Mouse (Mus musculus) CH12.LX (cell line): ENCODE results near the gene Ube2h. TPM values are rescaled to one million over a fixed set of nuclear protein-coding genes. Genes with fewer than 3 reads are reported as not detected.

Experiments used
- DNase-seq: peaks from one replicate; pipeline ENCODE4 v3.0.0-alpha.2; 2013; ENCODE audit errors: extremely low read depth
- H3K27ac ChIP-seq: 2 replicates; pipeline ENCODE4 v1.5.1; 2012; ENCODE audit warnings: low read depth, mild to moderate bottlenecking, control low read depth, moderate library complexity; ENCODE audit not compliant: insufficient read depth
- H3K27me3 ChIP-seq: replicated peaks from 2 replicates; pipeline ENCODE3; 2012; ENCODE audit warnings: inconsistent platforms
- H3K36me3 ChIP-seq, 2 experiments: replicated peaks in 1 of 2; 2 replicates each; pipeline versions ENCODE3 to v1.6.1; 2012; ENCODE audit warnings: inconsistent platforms in 1 of 2, low read length in 1 of 2, mild to moderate bottlenecking in 1 of 2, mixed read lengths in 1 of 2, moderate library complexity in 1 of 2; ENCODE audit not compliant: control insufficient read depth in 1 of 2, insufficient read depth in 1 of 2
- H3K4me1 ChIP-seq, 2 experiments: 2 replicates each; pipeline ENCODE4 v1.6.1; 2012; ENCODE audit warnings: inconsistent platforms in 1 of 2, moderate library complexity in 1 of 2; ENCODE audit not compliant: insufficient read depth in 2 of 2, control insufficient read depth in 1 of 2
- H3K4me2 ChIP-seq: 2 replicates; pipeline ENCODE4 v1.6.1; 2012; ENCODE audit warnings: low read depth, mild to moderate bottlenecking, control low read depth; ENCODE audit not compliant: poor library complexity, insufficient read depth, severe bottlenecking
- H3K4me3 ChIP-seq, 3 experiments: fragments of 150-350 bp in 1 of 3; sonication (generic) in 1 of 3; replicated peaks in 1 of 3; 2 replicates each; pipeline versions ENCODE3 to v1.5.1; 2011 to 2012; ENCODE audit warnings: low read depth in 2 of 3, low read length in 2 of 3, mild to moderate bottlenecking in 2 of 3, moderate library complexity in 2 of 3, control low read depth in 1 of 3, improper control_type of control experiment in 1 of 3, inconsistent platforms in 1 of 3, mixed read lengths in 1 of 3; ENCODE audit not compliant: poor library complexity in 1 of 3
- H3K79me2 ChIP-seq: replicated peaks from 2 replicates; pipeline ENCODE4 v1.6.1; 2012; ENCODE audit warnings: mild to moderate bottlenecking, moderate library complexity; ENCODE audit not compliant: control insufficient read depth, poor library complexity, insufficient read depth, severe bottlenecking; ENCODE audit errors: extremely low read depth
- H3K9ac ChIP-seq: 2 replicates; pipeline ENCODE4 v1.6.1; 2012; ENCODE audit warnings: low read depth, mild to moderate bottlenecking, control low read depth, moderate library complexity; ENCODE audit not compliant: insufficient read depth
- H3K9me3 ChIP-seq: replicated peaks from 2 replicates; pipeline ENCODE3; 2012; ENCODE audit warnings: low read length, inconsistent platforms, mixed read lengths
- BHLHE40 ChIP-seq: IDR thresholded peaks from 2 replicates; pipeline ENCODE4 v1.6.1; 2011; ENCODE audit warnings: mild to moderate bottlenecking, low read depth, low read length, improper control_type of control experiment
- CHD2 ChIP-seq: IDR thresholded peaks from 2 replicates; pipeline ENCODE4 v1.6.1; 2011; ENCODE audit warnings: low read length, improper control_type of control experiment
- E2F4 ChIP-seq: IDR thresholded peaks from 2 replicates; pipeline ENCODE4 v1.6.1; 2011; ENCODE audit warnings: low read depth, low read length, improper control_type of control experiment; ENCODE audit not compliant: insufficient replicate concordance
- ELF1 ChIP-seq: IDR thresholded peaks from 2 replicates; pipeline ENCODE4 v1.6.1; 2014; ENCODE audit warnings: low read depth, mild to moderate bottlenecking, inconsistent platforms, low read length, improper control_type of control experiment
- HCFC1 ChIP-seq: IDR thresholded peaks from 2 replicates; pipeline ENCODE4 v1.6.1; 2012; ENCODE audit warnings: low read depth, mild to moderate bottlenecking, inconsistent platforms, low read length, improper control_type of control experiment
- IRF4 ChIP-seq: IDR thresholded peaks from 2 replicates; pipeline ENCODE4 v1.6.1; 2014; ENCODE audit warnings: low read depth, mild to moderate bottlenecking, inconsistent platforms, low read length, improper control_type of control experiment
- MYC ChIP-seq: IDR thresholded peaks from 2 replicates; pipeline ENCODE4 v1.6.1; 2011; ENCODE audit warnings: low read depth, mild to moderate bottlenecking, improper control_type of control experiment, low read length
- NRF1 ChIP-seq: IDR thresholded peaks from 2 replicates; pipeline ENCODE4 v1.6.1; 2014; ENCODE audit warnings: low read depth, mild to moderate bottlenecking, inconsistent platforms, low read length, improper control_type of control experiment, moderate library complexity
- PAX5 ChIP-seq: IDR thresholded peaks from 2 replicates; pipeline ENCODE4 v1.6.1; 2012; ENCODE audit warnings: low read length, inconsistent platforms, mixed read lengths
- RAD21 ChIP-seq: IDR thresholded peaks from 2 replicates; pipeline ENCODE4 v1.6.1; 2011; ENCODE audit warnings: low read depth, mild to moderate bottlenecking, low read length, improper control_type of control experiment, moderate library complexity
- RCOR1 ChIP-seq: conservative IDR thresholded peaks from 2 replicates; pipeline ENCODE4 v1.6.1; 2012; ENCODE audit warnings: low read depth, mild to moderate bottlenecking, inconsistent platforms, low read length, improper control_type of control experiment
- SMC3 ChIP-seq: IDR thresholded peaks from 2 replicates; pipeline ENCODE4 v1.6.1; 2011; ENCODE audit warnings: low read depth, low read length, improper control_type of control experiment
- TCF12 ChIP-seq: IDR thresholded peaks from 2 replicates; pipeline ENCODE4 v1.6.1; 2014; ENCODE audit warnings: low read depth, mild to moderate bottlenecking, inconsistent platforms, low read length, improper control_type of control experiment
- USF1 ChIP-seq: IDR thresholded peaks from 2 replicates; pipeline ENCODE4 v1.6.1; 2014; ENCODE audit warnings: low read depth, mild to moderate bottlenecking, inconsistent platforms, low read length, improper control_type of control experiment
- USF2 ChIP-seq: conservative IDR thresholded peaks from 2 replicates; pipeline ENCODE4 v1.6.1; 2011; ENCODE audit warnings: low read depth, low read length, improper control_type of control experiment
- ZC3H11A ChIP-seq: IDR thresholded peaks from 2 replicates; pipeline ENCODE4 v1.6.1; 2012; ENCODE audit warnings: low read depth, mild to moderate bottlenecking, inconsistent platforms, low read length, improper control_type of control experiment
- ZKSCAN1 ChIP-seq: IDR thresholded peaks from 2 replicates; pipeline ENCODE4 v1.6.1; 2012; ENCODE audit warnings: low read depth, inconsistent platforms, low read length, improper control_type of control experiment, borderline replicate concordance
- dilution Hi-C: fragments of 300-500 bp; cut with MboI; formaldehyde crosslinking; loops from 2 replicates; pipeline ENCODE4 v1.14.3; 2020; ENCODE audit warnings: low sequenced_read_pairs; ENCODE audit not compliant: extremely low pct_unique_long_range_greater_than_20kb, extremely low pct_ligation_motif_present
- in situ Hi-C: fragments of 300-500 bp; cut with MboI; formaldehyde crosslinking; loops from 3 replicates; pipeline ENCODE4 v1.14.3; 2019; ENCODE audit warnings: low sequenced_read_pairs, low pct_ligation_motif_present, low pct_unique_long_range_greater_than_20kb, mixed read lengths
- polyA plus RNA-seq: library from polyadenylated mRNA; unstranded; fragments of >175 nt; gene quantifications from 2 replicates; pipeline ENCODE4 v1.2.1, GENCODE M21; 2012; ENCODE audit warnings: low read depth; ENCODE audit not compliant: insufficient read length
- total RNA-seq, 2 experiments: library from RNA; depleted of rRNA; stranded (reverse); fragments of 300-350 nt in 1 of 2; fragments of >200 nt in 1 of 2; gene quantifications; 2 replicates each; pipeline ENCODE4 v1.2.3; 2012 to 2014

The Ube2h gene
- total and polyA plus RNA-seq, 3 experiments, result 6.1 to 13.4 (median 13.4) TPM

GRCm38 (mm10) chr6:30176496-30176895, 127.8 kb downstream of the Ube2h start:
- dilution Hi-C loops (no loop called here), in situ Hi-C loops (no loop called here)
- H3K4me3 ChIP-seq, result no peak overlapping the region
- H3K27ac ChIP-seq, result no peak overlapping the region
- DNase-seq, result no peak
- H3K9me3 ChIP-seq, result no peaks in the 10 kb centered on the region
- peaks cover 9 to 41% of the 10 kb centered on the region in 2 experiments; a peak in 3 of 4 replicates for H3K4me1 ChIP-seq
- H3K79me2 ChIP-seq, result no peaks in the 10 kb centered on the region
- H3K4me2 ChIP-seq, result no peak overlapping the region
- peaks cover 0 to 2% of the 10 kb centered on the region in 2 experiments for H3K36me3 ChIP-seq
- TF ChIP-seq SMC3 (no peak), USF1 (no peak), ZKSCAN1 (no peak), USF2 (no peak), TCF12 (no peak), PAX5 (no peak), BHLHE40 (no peak), CHD2 (no peak), E2F4 (no peak), IRF4 (no peak), RCOR1 (no peak), RAD21 (no peak), ELF1 (no peak), ZC3H11A (no peak), NRF1 (no peak), HCFC1 (no peak), MYC (no peak)
- no peak overlapping the region for H3K9ac ChIP-seq
- peaks cover 20% of the 10 kb centered on the region for H3K27me3 ChIP-seq

GRCm38 (mm10) chr6:30175918-30176421, 128.4 kb downstream of the Ube2h start:
- H3K27ac ChIP-seq, result no peak overlapping the region
- H3K4me2 ChIP-seq, result 0 out of 2 replicates have a peak overlapping the region, but pooled peaks have one; percentile 81
- H3K36me3 ChIP-seq, result peaks cover 0 to 7% of the 10 kb centered on the region in 2 experiments
- H3K4me3 ChIP-seq, result no peak overlapping the region
- peaks cover 13 to 47% of the 10 kb centered on the region in 2 experiments for H3K4me1 ChIP-seq
- in situ Hi-C loops, result no loop called here
- peaks cover 18% of the 10 kb centered on the region for H3K27me3 ChIP-seq
- no peak for DNase-seq
- no peak for TF ChIP-seq E2F4
- no peak for TF ChIP-seq ZKSCAN1
- TF ChIP-seq, all 38 proteins: peak for 0
- no peaks in the 10 kb centered on the region for H3K79me2 ChIP-seq
- dilution Hi-C loops, result no loop called here
- no peak overlapping the region for H3K9ac ChIP-seq
- no peaks in the 10 kb centered on the region for H3K9me3 ChIP-seq
